Mouse (Mus musculus): ENCODE measurements around the gene Nat8. TPM values are rescaled to one million over a fixed set of nuclear protein-coding genes. Genes with fewer than 3 reads are reported as not detected.
"Not testable (repeated sequence)": the region's sequence is repeated elsewhere in the genome, so short reads cannot be mapped to it uniquely, and the experiment has no call there.

Nat8 gene
- polyA plus RNA-seq, 1 experiment from 2014 or later, result 51.8 TPM

DNA sequence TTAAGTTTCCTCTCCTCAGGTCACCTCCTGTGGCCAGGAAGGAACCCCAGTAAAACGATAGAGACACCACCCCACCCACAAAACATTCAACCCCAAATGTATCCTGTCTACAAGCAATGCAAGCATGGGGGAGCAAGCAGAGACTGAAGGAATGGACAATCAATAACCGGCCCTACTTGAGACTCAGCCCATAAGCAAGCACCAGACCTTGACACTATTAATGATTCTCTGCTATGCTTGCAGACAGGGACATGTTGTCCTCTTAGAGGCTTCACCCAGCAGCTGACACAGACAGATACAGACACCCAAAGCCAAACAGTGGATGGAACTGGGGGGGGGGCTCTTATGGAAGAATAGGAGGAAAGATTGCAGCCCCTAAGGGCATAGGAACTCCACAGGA lies 6.0 kb downstream of the Nat8 start:
- WGBS, result 81% methylated on average over 2 of the region's 2 CpGs
- no peak for TF ChIP-seq CTCF (IDR thresholded peaks at IDR 0.05; ENCODE audit: low read depth)
- H3K9me3 ChIP-seq (ENCODE audit: control insufficient read depth), result no peaks in the 10 kb centered on the region

GRCm38 (mm10) chr6:85823382-85824090 lies 8.3 kb downstream of the Nat8 start:
- Histone ChIP-seq H3K4me1 (replicated peaks; ENCODE audit: control insufficient read depth, insufficient read depth, low read length) (no peaks in the 10 kb centered on the region), H3K27ac (ENCODE audit: low read depth, low read length) (no peak overlapping the region), H3K27me3 (replicated peaks; ENCODE audit: control insufficient read depth, insufficient read depth, low read length) (no peaks in the 10 kb centered on the region), H3K36me3 (ENCODE audit: control insufficient read depth, insufficient read depth) (no peaks in the 10 kb centered on the region), H3K4me2 (replicated peaks; ENCODE audit: low read depth) (no peak overlapping the region), H3K4me3 (ENCODE audit: low read depth, low read length) (no peak overlapping the region), H3K9ac (ENCODE audit: low read depth, low read length) (no peak overlapping the region), H3K9me3 (ENCODE audit: control insufficient read depth) (no peaks in the 10 kb centered on the region)
- TF ChIP-seq CTCF (IDR thresholded peaks at IDR 0.05; ENCODE audit: low read depth), result no peak
- 61% methylated on average over 1 of the region's 1 CpGs for WGBS
- ATAC-seq, result no peak

More for the DNA sequence above, 6.0 kb downstream of the Nat8 start:
- H3K27me3 ChIP-seq (replicated peaks; ENCODE audit: control insufficient read depth, insufficient read depth, low read length), result no peaks in the 10 kb centered on the region
- H3K36me3 ChIP-seq (ENCODE audit: control insufficient read depth, insufficient read depth), result no peaks in the 10 kb centered on the region
- H3K4me2 ChIP-seq (replicated peaks; ENCODE audit: low read depth), result no peak overlapping the region
- H3K4me3 ChIP-seq (ENCODE audit: low read depth, low read length), result no peak overlapping the region
- no peak overlapping the region for H3K27ac ChIP-seq (ENCODE audit: low read depth, low read length)
- no peak overlapping the region for H3K9ac ChIP-seq (ENCODE audit: low read depth, low read length)
- ATAC-seq, result no peak
- no peaks in the 10 kb centered on the region for H3K4me1 ChIP-seq (replicated peaks; ENCODE audit: control insufficient read depth, insufficient read depth, low read length)

- no peaks in the 10 kb centered on the region for H3K36me3 ChIP-seq (ENCODE audit: control insufficient read depth, insufficient read depth)
- H3K4me2 ChIP-seq (replicated peaks; ENCODE audit: low read depth), result no peak overlapping the region
- ATAC-seq, result peak; percentile 35; the same call in 1 of the 2 replicates
- H3K4me1 ChIP-seq (replicated peaks; ENCODE audit: control insufficient read depth, insufficient read depth, low read length), result no peaks in the 10 kb centered on the region
- no peaks in the 10 kb centered on the region for H3K9me3 ChIP-seq (ENCODE audit: control insufficient read depth)
- no peak overlapping the region for H3K9ac ChIP-seq (ENCODE audit: low read depth, low read length)
- no peak for TF ChIP-seq CTCF (IDR thresholded peaks at IDR 0.05; ENCODE audit: low read depth)
- H3K4me3 ChIP-seq (ENCODE audit: low read depth, low read length), result no peak overlapping the region
- no peaks in the 10 kb centered on the region for H3K27me3 ChIP-seq (replicated peaks; ENCODE audit: control insufficient read depth, insufficient read depth, low read length)
- no peak overlapping the region; the same call in 1 of the 2 replicates for H3K27ac ChIP-seq (ENCODE audit: low read depth, low read length)
- WGBS, result 65% methylated on average over 4 of the region's 4 CpGs
These were observed 9.6 kb downstream of the Nat8 start for GRCm38 (mm10) chr6:85822286-85822685.

DNA sequence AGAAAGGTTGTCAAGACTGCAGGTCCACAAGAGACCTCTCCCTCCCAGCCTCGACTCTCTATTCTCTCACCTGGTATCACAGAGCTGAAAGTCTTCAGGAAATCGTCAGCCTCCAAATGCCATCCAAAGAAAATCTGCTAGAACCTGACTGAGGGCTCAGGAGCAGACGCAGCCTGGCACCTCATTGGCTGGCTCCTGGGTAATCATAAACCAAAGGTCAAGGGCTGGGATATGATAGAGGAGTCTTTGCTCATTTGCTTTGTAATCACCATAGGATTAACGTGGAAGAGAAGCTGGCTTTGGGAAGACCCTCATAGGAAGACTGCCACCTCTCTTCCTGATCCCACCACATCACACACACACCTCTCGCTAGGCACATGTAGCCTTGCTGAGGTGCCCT lies 11.0 kb downstream of the Nat8 start, which contains the start of the genes Nat8f6 and Nat8f5:
Nat8f6 (minus strand) TSS at position 118 of the 400 bp plus-strand sequence.
Nat8f5 (minus strand) TSS at position 136 of the 400 bp plus-strand sequence.
- ATAC-seq, result peak; percentile 36; the same call in 1 of the 2 replicates
- TF ChIP-seq CTCF (IDR thresholded peaks at IDR 0.05; ENCODE audit: low read depth), result no peak

GRCm38 (mm10) chr6:85818338-85818737 lies 13.5 kb downstream of the Nat8 start:
- 48% methylated on average over 1 of the region's 1 CpGs for WGBS
- TF ChIP-seq CTCF (IDR thresholded peaks at IDR 0.05; ENCODE audit: low read depth), result no peak
- no peaks in the 10 kb centered on the region for H3K4me1 ChIP-seq (replicated peaks; ENCODE audit: control insufficient read depth, insufficient read depth, low read length)
- no peak for ATAC-seq
- no peak overlapping the region for H3K4me2 ChIP-seq (replicated peaks; ENCODE audit: low read depth)
- H3K4me3 ChIP-seq (ENCODE audit: low read depth, low read length), result no peak overlapping the region
- no peaks in the 10 kb centered on the region for H3K36me3 ChIP-seq (ENCODE audit: control insufficient read depth, insufficient read depth)
- H3K27ac ChIP-seq (ENCODE audit: low read depth, low read length), result no peak overlapping the region
- H3K9me3 ChIP-seq (ENCODE audit: control insufficient read depth), result no peaks in the 10 kb centered on the region
- H3K27me3 ChIP-seq (replicated peaks; ENCODE audit: control insufficient read depth, insufficient read depth, low read length), result no peaks in the 10 kb centered on the region
- no peak overlapping the region for H3K9ac ChIP-seq (ENCODE audit: low read depth, low read length)

More for the DNA sequence above, 11.0 kb downstream of the Nat8 start, which contains the start of the genes Nat8f6 and Nat8f5:
- Histone ChIP-seq H3K27me3 (replicated peaks; ENCODE audit: control insufficient read depth, insufficient read depth, low read length) (no peaks in the 10 kb centered on the region), H3K4me3 (ENCODE audit: low read depth, low read length) (no peak within 1 kb of the TSS), H3K4me1 (replicated peaks; ENCODE audit: control insufficient read depth, insufficient read depth, low read length) (no peaks in the 10 kb centered on the region), H3K9ac (ENCODE audit: low read depth, low read length) (no peak within 1 kb of the TSS), H3K27ac (ENCODE audit: low read depth, low read length) (no peak within 1 kb of the TSS), H3K4me2 (replicated peaks; ENCODE audit: low read depth) (no peak within 1 kb of the TSS), H3K36me3 (ENCODE audit: control insufficient read depth, insufficient read depth) (no peaks in the 10 kb centered on the region), H3K9me3 (ENCODE audit: control insufficient read depth) (no peaks in the 10 kb centered on the region)
- WGBS, result 54% methylated on average over 5 of the region's 5 CpGs

- H3K27me3 ChIP-seq (replicated peaks; ENCODE audit: control insufficient read depth, insufficient read depth, low read length), result no peaks in the 10 kb centered on the region
- no peak overlapping the region for H3K4me2 ChIP-seq (replicated peaks; ENCODE audit: low read depth)
- no peak overlapping the region for H3K27ac ChIP-seq (ENCODE audit: low read depth, low read length)
- H3K4me1 ChIP-seq (replicated peaks; ENCODE audit: control insufficient read depth, insufficient read depth, low read length), result no peaks in the 10 kb centered on the region
- ATAC-seq, result no peak
- 86% methylated on average over 2 of the region's 2 CpGs for WGBS
- H3K36me3 ChIP-seq (ENCODE audit: control insufficient read depth, insufficient read depth), result no peaks in the 10 kb centered on the region
- no peak overlapping the region for H3K4me3 ChIP-seq (ENCODE audit: low read depth, low read length)
- H3K9me3 ChIP-seq (ENCODE audit: control insufficient read depth), result no peaks in the 10 kb centered on the region
- TF ChIP-seq CTCF (IDR thresholded peaks at IDR 0.05; ENCODE audit: low read depth), result no peak; the same call in 1 of the 2 replicates
- H3K9ac ChIP-seq (ENCODE audit: low read depth, low read length), result no peak overlapping the region
These were observed 18.5 kb downstream of the Nat8 start for GRCm38 (mm10) chr6:85813339-85813738.

DNA sequence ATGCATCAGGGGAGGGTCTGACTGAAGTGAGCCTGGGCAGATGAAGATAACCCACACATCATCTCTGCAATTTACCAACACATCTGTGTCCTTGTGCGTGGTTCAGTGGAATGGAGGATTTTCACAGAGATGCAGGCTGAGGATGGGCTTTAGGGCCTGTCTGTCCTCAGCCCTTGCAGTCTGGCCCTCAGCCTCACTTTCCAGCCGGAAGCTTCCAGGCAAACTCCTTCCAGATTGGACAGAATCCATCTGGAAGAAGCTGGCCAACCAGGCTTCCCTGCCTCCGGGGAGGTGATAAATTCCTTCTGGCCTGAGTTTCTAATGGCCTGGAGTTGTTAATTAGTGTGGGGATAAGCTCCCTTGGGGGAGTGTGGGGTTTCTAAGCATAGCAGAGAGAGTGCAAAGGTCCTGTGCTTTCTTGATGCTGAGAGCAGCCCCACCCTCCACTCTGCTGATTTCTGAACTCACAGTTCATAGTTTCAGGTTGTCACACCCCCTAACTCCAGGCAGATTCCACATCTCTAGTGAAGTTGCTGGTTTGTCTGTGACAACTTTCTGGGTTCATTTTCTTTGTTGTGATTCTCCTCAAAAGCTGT lies 20.8 kb downstream of the Nat8 start:
- H3K4me1 ChIP-seq (replicated peaks; ENCODE audit: control insufficient read depth, insufficient read depth, low read length); H3K9me3 ChIP-seq (ENCODE audit: control insufficient read depth); H3K27ac ChIP-seq (ENCODE audit: low read depth, low read length); H3K4me2 ChIP-seq (replicated peaks; ENCODE audit: low read depth); H3K9ac ChIP-seq (ENCODE audit: low read depth, low read length); H3K36me3 ChIP-seq (ENCODE audit: control insufficient read depth, insufficient read depth); H3K27me3 ChIP-seq (replicated peaks; ENCODE audit: control insufficient read depth, insufficient read depth, low read length); H3K4me3 ChIP-seq (ENCODE audit: low read depth, low read length): not testable (repeated sequence)
- ATAC-seq, result 0 out of 2 replicates have a peak, but pooled peaks have one; percentile 60
- 37% methylated on average over 3 of the region's 3 CpGs for WGBS

GRCm38 (mm10) chr6:85810514-85810913 lies 21.4 kb downstream of the Nat8 start:
- not testable (repeated sequence) for H3K4me3 ChIP-seq (ENCODE audit: low read depth, low read length); H3K9me3 ChIP-seq (ENCODE audit: control insufficient read depth); ATAC-seq; H3K4me1 ChIP-seq (replicated peaks; ENCODE audit: control insufficient read depth, insufficient read depth, low read length); H3K9ac ChIP-seq (ENCODE audit: low read depth, low read length); H3K27me3 ChIP-seq (replicated peaks; ENCODE audit: control insufficient read depth, insufficient read depth, low read length); H3K27ac ChIP-seq (ENCODE audit: low read depth, low read length); H3K4me2 ChIP-seq (replicated peaks; ENCODE audit: low read depth); H3K36me3 ChIP-seq (ENCODE audit: control insufficient read depth, insufficient read depth)
- 91% methylated on average over 2 of the region's 3 CpGs for WGBS

DNA sequence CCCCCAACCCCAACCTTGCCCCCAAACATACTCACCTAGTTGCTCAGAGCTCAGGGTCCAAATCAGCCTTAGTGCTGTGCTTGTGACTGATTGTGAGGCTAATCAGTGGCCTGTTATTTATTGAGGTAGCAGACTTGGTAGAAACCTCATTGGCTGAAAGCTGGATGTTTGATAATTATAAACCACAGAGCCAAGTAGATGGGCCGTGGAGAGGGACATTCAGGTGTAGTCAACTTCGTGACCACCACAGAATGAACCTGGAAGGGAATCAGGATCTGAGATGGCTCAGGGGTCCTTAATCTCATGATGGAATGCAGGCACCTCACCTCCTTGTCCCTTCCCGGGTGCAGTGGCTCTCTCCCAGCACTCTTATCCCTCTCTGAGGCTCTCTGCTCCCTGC lies 22.1 kb downstream of the Nat8 start:
- not testable (repeated sequence) for H3K27ac ChIP-seq (ENCODE audit: low read depth, low read length); H3K36me3 ChIP-seq (ENCODE audit: control insufficient read depth, insufficient read depth); H3K4me2 ChIP-seq (replicated peaks; ENCODE audit: low read depth); ATAC-seq; H3K9me3 ChIP-seq (ENCODE audit: control insufficient read depth); H3K9ac ChIP-seq (ENCODE audit: low read depth, low read length); H3K4me1 ChIP-seq (replicated peaks; ENCODE audit: control insufficient read depth, insufficient read depth, low read length); H3K27me3 ChIP-seq (replicated peaks; ENCODE audit: control insufficient read depth, insufficient read depth, low read length); H3K4me3 ChIP-seq (ENCODE audit: low read depth, low read length)
- 54% methylated on average over 2 of the region's 3 CpGs for WGBS

Measured in intestine, postnatal 0 days (tissue).